Mouse (Mus musculus) kidney, embryonic 14.5 days (tissue): ENCODE results near the gene Cfap74. TPM values are rescaled to one million over a fixed set of nuclear protein-coding genes. Genes with fewer than 3 reads are reported as not detected.

Experiments used
- ATAC-seq: fragments of 200-750 bp; cut with Nextera tagmentation; 2 replicates; pipeline ENCODE4 v1.8.0; 2017; ENCODE audit warnings: moderate number of reproducible peaks, mild to moderate bottlenecking, moderate TSS enrichment, moderate library complexity; ENCODE audit not compliant: low FRiP score, low TSS enrichment
- H3K27ac ChIP-seq: fragments of 300-500 bp; sonication (generic); 2 replicates; pipeline ENCODE4 v1.5.1; 2014; ENCODE audit warnings: low read depth, mild to moderate bottlenecking, low read length, moderate library complexity, mixed read lengths
- H3K27me3 ChIP-seq: fragments of 300-500 bp; sonication (generic); 2 replicates; pipeline ENCODE4 v1.6.1; 2014; ENCODE audit warnings: mild to moderate bottlenecking, low read length; ENCODE audit not compliant: control insufficient read depth, insufficient read depth
- H3K36me3 ChIP-seq: fragments of 300-500 bp; sonication (generic); 2 replicates; pipeline ENCODE4 v1.6.1; 2014; ENCODE audit warnings: low read length, mixed read lengths; ENCODE audit not compliant: control insufficient read depth, insufficient read depth
- H3K4me1 ChIP-seq: fragments of 300-500 bp; sonication (generic); 2 replicates; pipeline ENCODE4 v1.6.1; 2014; ENCODE audit warnings: low read length, mixed read lengths; ENCODE audit not compliant: control insufficient read depth, insufficient read depth
- H3K4me2 ChIP-seq: fragments of 300-500 bp; sonication (generic); replicated peaks from 2 replicates; pipeline ENCODE4 v1.6.1; 2014; ENCODE audit warnings: low read depth, mild to moderate bottlenecking, low read length
- H3K4me3 ChIP-seq: fragments of 300-500 bp; sonication (generic); 2 replicates; pipeline ENCODE4 v1.5.1; 2014; ENCODE audit warnings: mild to moderate bottlenecking, low read length
- H3K9ac ChIP-seq: fragments of 300-500 bp; sonication (generic); 2 replicates; pipeline ENCODE4 v1.6.1; 2014; ENCODE audit warnings: low read depth, mild to moderate bottlenecking, low read length, moderate library complexity
- H3K9me3 ChIP-seq: fragments of 300-500 bp; sonication (generic); 2 replicates; pipeline ENCODE4 v1.6.1; 2016; ENCODE audit warnings: low read length; ENCODE audit not compliant: control insufficient read depth
- WGBS: fragments of 180-500 bp; shearing (Covaris S2); extraction: QIAGEN DNeasy Blood & Tissue Kit; methylation state at CpG from one replicate; pipeline ENCODE4 v1.1.7; 2014; 5-methylcytosine and 5-hydroxymethylcytosine counted together
- polyA plus RNA-seq: library from polyadenylated mRNA; unstranded; fragments of >200 nt; fragmentation: Nextera tagmentation; extraction: Ambion mirVana; gene quantifications from 2 replicates; pipeline ENCODE4 v1.2.1, GENCODE M21; 2014

Cfap74 gene
- polyA plus RNA-seq, 1 experiment from 2014 or later, result 2.3 TPM

DNA sequence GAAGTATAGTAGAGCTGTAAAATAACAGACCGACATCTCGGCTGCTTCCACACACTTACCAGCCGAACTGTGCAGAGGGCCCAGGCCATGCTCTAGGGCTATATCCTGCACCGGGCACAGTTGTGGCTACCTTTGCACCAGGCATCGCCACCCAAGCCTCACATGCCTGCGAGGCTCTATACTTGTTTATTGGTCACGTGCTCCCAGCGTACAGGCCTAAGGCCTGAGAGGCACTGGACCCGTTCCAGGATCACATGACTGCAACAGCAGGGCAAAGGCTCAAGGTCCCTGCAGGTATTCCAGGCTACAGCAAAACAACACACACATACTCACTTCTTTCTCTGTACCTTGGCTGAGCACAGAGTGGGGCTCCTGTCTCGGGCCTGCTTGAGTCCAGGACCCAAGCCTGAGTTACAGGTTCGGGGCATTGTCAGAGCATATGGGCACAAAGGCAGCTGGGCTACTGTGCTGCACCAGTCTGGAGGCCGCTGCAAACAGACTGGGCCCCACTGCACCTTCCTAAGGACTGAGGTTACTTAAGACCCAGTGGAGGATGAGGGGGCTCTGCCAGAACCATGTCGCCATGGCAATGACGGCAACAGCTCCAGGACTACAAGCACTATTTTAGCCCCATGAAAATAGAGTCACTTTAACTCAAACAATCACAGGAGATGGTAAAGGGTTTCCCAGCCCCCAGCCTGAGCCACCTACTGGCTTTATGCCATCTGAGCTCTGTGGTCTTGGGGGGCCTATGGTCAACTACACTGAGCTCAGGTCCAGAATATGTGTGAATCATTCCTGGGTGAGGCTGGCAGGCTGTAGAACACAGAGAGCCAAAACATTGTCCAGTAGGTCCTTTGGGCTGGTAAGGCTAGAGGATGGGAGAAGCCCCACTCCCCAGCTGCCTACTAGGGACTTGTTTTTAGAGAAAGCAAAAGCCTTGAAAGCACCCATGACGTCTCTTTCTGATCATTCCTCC lies 38.0 kb upstream of the Cfap74 start:
- H3K4me3 ChIP-seq, result no peak overlapping the region
- H3K36me3 ChIP-seq, result no peaks in the 10 kb centered on the region
- no peak for ATAC-seq
- H3K4me1 ChIP-seq, result no peaks in the 10 kb centered on the region
- no peak overlapping the region for H3K27ac ChIP-seq
- 82% methylated on average over 15 of the region's 15 CpGs for WGBS
- no peak overlapping the region for H3K9ac ChIP-seq
- H3K4me2 ChIP-seq, result no peak overlapping the region
- peaks cover 4% of the 10 kb centered on the region; the same call in 1 of the 2 replicates for H3K27me3 ChIP-seq
- H3K9me3 ChIP-seq, result no peaks in the 10 kb centered on the region

DNA sequence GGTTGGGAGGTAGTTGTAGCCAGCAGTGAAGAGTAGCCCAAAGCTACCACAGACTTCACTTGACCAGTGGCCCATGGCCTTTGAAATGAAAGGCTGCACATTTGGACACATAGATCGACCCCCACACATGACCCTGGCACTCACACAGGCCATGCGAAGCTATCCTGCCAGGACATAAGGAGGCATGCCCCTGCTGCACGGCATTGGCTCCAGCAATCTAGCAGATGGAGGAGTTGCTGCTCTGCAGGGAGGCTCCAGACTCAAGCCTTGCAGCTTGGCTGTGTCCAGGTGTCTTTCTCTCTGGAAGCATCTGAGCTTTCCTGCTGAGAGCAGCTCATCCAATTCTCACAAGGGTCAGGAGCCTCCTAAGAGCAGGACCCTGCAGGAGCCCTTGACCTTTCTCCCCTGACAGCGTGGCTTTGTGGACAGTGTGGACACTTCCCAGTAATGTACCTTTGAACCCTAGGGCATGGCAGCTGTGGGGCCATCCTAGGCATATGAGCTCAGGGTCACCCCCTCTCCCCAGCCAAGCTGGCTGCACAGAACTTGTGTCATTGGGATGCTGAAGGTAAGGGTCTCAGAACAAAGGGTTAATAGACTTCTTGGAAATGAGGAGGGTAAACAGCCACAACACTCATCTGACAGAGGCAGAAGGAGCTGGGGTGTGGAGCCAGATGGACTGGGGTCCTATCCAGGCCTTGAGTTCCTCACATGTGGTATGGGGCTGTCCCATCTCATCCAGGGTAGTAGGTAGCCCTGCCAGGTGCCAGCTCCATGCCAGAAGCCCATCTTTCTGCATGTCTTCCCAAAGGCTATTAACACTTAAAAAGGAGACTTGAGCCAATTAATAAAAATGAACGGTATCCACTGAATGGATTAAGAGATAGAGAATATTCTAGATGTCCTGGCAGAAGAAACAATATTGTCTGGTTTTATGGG lies 36.9 kb upstream of the Cfap74 start:
- H3K4me1 ChIP-seq, result no peaks in the 10 kb centered on the region
- 72% methylated on average over 5 of the region's 5 CpGs for WGBS
- no peaks in the 10 kb centered on the region for H3K9me3 ChIP-seq
- H3K4me2 ChIP-seq, result no peak overlapping the region
- no peak for ATAC-seq
- H3K36me3 ChIP-seq, result no peaks in the 10 kb centered on the region
- H3K4me3 ChIP-seq, result no peak overlapping the region
- no peaks in the 10 kb centered on the region for H3K27me3 ChIP-seq
- no peak overlapping the region for H3K9ac ChIP-seq
- H3K27ac ChIP-seq, result no peak overlapping the region

DNA sequence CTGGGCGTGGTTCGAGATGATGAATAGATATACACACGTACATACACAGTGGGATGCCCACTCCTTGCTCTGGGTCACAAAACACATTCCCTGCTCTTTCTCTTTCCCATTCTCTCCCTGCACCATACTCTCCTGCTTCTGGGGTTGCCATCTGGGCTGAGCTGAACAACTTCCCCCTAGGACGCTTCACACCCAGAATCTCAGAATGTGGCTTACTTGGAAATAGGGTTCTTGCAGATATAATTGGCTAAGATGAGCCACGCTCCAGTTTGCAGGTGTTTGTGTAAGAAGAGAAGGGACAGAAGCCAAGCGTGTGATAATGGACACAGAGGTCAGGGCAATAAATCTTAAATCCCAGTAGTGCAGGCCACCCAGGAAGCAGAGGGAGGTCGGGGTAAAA lies 27.0 kb upstream of the Cfap74 start:
- no peak overlapping the region for H3K9ac ChIP-seq
- no peak overlapping the region for H3K4me3 ChIP-seq
- H3K36me3 ChIP-seq, result no peaks in the 10 kb centered on the region
- H3K4me1 ChIP-seq, result no peaks in the 10 kb centered on the region
- no peak overlapping the region for H3K27ac ChIP-seq
- H3K4me2 ChIP-seq, result no peak overlapping the region
- H3K9me3 ChIP-seq, result no peaks in the 10 kb centered on the region
- 28% methylated on average over 7 of the region's 7 CpGs for WGBS
- peaks cover 10% of the 10 kb centered on the region for H3K27me3 ChIP-seq
- no peak for ATAC-seq

DNA sequence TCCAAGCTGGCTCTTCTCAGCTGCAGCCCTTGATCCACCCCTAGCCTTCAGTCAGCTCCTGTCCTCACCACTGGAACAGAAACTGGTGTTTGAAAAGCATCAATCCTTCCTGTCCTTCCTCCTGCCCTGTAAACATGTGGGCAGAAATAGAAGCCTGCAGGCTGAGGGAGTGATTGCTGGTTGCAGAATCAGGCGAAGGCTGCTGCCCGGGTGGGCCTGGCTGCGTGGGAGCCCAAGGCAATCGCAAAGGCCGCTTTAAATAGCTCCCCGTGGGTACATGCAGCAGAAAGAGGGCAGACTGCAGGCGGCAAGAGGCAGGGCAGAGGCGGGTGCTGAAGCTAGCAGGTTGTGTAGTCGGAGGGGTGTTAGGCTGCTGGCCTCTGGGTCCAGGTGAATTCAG lies 26.2 kb upstream of the Cfap74 start:
- ATAC-seq, result no peak
- H3K4me3 ChIP-seq, result no peak overlapping the region
- WGBS, result 16% methylated on average over 9 of the region's 9 CpGs
- H3K4me1 ChIP-seq, result no peaks in the 10 kb centered on the region
- no peak overlapping the region for H3K9ac ChIP-seq
- no peak overlapping the region for H3K4me2 ChIP-seq
- no peaks in the 10 kb centered on the region for H3K9me3 ChIP-seq
- H3K36me3 ChIP-seq, result no peaks in the 10 kb centered on the region
- H3K27ac ChIP-seq, result no peak overlapping the region
- H3K27me3 ChIP-seq, result peaks cover 10% of the 10 kb centered on the region

DNA sequence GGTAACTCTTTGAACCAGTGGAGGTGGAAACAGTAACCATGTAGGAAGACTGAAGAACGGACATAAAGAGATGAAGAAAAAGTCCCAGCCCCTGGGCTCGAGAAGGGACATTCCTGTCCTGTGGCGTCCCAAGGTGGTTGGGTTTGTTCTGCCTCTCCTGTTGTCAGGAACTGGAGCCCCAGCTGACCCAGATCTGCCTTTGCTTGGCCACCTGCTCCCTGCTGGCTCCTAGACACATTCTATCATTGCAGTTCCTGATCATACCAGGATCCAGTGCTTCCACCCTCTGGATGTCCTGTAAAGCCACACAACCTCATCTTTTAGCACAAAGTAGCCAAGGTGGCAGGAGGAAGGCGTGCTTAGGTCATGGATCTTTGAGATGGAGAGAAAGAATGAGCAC lies 25.7 kb upstream of the Cfap74 start:
- no peak overlapping the region for H3K4me2 ChIP-seq
- no peak overlapping the region for H3K27ac ChIP-seq
- H3K4me3 ChIP-seq, result no peak overlapping the region
- no peaks in the 10 kb centered on the region for H3K9me3 ChIP-seq
- H3K27me3 ChIP-seq, result peaks cover 10% of the 10 kb centered on the region
- no peak overlapping the region for H3K9ac ChIP-seq
- no peak for ATAC-seq
- WGBS, result 79% methylated on average over 4 of the region's 4 CpGs
- H3K36me3 ChIP-seq, result no peaks in the 10 kb centered on the region
- H3K4me1 ChIP-seq, result no peaks in the 10 kb centered on the region

DNA sequence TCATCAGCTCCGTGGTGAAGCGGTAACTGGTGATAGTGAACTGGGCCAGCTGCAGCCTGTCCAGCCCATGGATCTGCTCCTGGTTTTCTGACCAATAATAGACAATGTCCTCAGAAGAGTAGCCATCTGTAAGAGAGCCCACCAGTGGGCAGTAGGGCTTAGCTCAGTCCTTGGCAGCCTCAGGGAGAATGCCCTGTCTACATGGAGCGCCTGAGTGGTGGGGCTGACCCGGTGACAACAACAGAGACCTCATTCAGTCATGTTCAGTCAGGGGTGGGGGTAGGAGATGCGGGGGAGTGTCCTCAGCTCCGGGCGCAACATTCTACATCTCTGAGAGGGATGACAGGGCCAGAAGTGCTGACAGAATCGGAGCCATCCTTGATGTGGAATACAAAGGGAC lies 21.8 kb upstream of the Cfap74 start:
- Histone ChIP-seq H3K9ac (no peak overlapping the region), H3K4me2 (no peak overlapping the region), H3K4me3 (no peak overlapping the region), H3K36me3 (no peaks in the 10 kb centered on the region), H3K27me3 (peaks cover 10% of the 10 kb centered on the region), H3K9me3 (no peaks in the 10 kb centered on the region), H3K27ac (no peak overlapping the region), H3K4me1 (no peaks in the 10 kb centered on the region)
- 79% methylated on average over 8 of the region's 8 CpGs for WGBS
- no peak for ATAC-seq

DNA sequence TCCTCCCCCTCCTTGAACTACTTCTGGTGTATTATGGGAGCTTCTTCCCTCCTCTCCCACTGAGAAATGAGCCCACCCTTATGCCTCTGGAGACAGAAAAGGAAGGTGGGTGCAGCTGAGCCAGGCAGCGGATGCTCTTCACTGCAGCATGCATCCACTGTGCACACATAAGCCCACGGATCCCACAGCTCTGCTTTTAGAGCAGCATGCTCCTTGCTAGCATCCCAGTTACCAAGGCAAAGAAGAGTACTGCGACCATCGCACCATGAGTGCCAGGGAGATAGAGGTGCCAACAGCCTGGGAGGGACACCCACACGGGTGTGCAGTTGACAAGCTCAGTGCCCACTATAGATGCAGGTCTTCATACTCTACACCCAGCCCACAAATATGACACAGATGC lies 13.5 kb upstream of the Cfap74 start:
- H3K4me2 ChIP-seq, result no peak overlapping the region
- H3K27me3 ChIP-seq, result peaks cover 14% of the 10 kb centered on the region
- WGBS, result 86% methylated on average over 5 of the region's 5 CpGs

DNA sequence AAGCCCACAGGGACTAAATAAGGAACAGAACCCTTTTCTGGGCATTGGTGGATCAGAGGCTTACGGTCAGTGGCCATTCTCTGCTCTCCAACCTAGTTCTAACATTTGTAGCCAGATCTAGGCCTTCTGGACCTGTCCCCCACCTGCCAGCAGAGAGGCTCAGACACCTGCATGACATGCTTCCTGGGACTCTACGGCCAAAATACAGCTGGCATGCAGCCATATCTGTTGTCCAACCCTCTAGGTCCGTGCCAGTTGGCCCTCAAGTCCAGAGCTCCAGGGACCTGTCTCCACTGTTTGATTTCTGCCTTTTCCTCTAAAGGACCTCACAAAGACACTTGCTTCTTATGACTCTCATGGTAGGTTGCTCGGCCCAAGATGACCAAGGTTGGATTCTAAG lies 12.2 kb upstream of the Cfap74 start:
- no peaks in the 10 kb centered on the region for H3K36me3 ChIP-seq
- WGBS, result 85% methylated on average over 4 of the region's 4 CpGs
- no peak overlapping the region for H3K27ac ChIP-seq
- no peak for ATAC-seq
- no peak overlapping the region for H3K9ac ChIP-seq
- no peaks in the 10 kb centered on the region for H3K9me3 ChIP-seq
- H3K4me1 ChIP-seq, result no peaks in the 10 kb centered on the region
- no peak overlapping the region for H3K4me3 ChIP-seq
- H3K27me3 ChIP-seq, result peaks cover 16% of the 10 kb centered on the region
- no peak overlapping the region for H3K4me2 ChIP-seq

More for the DNA sequence above, 13.5 kb upstream of the Cfap74 start:
- H3K9ac ChIP-seq, result no peak overlapping the region
- no peaks in the 10 kb centered on the region for H3K4me1 ChIP-seq
- no peak for ATAC-seq
- no peaks in the 10 kb centered on the region for H3K9me3 ChIP-seq
- H3K27ac ChIP-seq, result no peak overlapping the region
- H3K36me3 ChIP-seq, result no peaks in the 10 kb centered on the region
- no peak overlapping the region for H3K4me3 ChIP-seq
